Mouse (Mus musculus) thymus, adult 2 months (tissue): Measurements from ENCODE around the gene Pdcd6ip. TPM values are rescaled to one million over a fixed set of nuclear protein-coding genes. Genes with fewer than 3 reads are reported as not detected.

Source experiments
- DNase-seq: peaks from one replicate; pipeline ENCODE4 v3.0.0; 2021
- H3K27ac ChIP-seq: fragments of 200-500 bp; 2 replicates; pipeline ENCODE4 v1.5.1; 2012; ENCODE audit warnings: low read length, control low read depth; ENCODE audit not compliant: control insufficient read depth, insufficient read depth
- H3K27me3 ChIP-seq: fragments of 200-500 bp; 2 replicates; pipeline ENCODE4 v1.6.1; 2012; ENCODE audit warnings: mild to moderate bottlenecking, low read length, moderate library complexity, mixed read lengths; ENCODE audit not compliant: control insufficient read depth, insufficient read depth
- H3K36me3 ChIP-seq: fragments of 200-500 bp; 2 replicates; pipeline ENCODE4 v1.6.1; 2012; ENCODE audit warnings: mild to moderate bottlenecking, low read length, moderate library complexity; ENCODE audit not compliant: control insufficient read depth, insufficient read depth
- H3K4me1 ChIP-seq: fragments of 200-500 bp; replicated peaks from 2 replicates; pipeline ENCODE4 v1.6.1; 2012; ENCODE audit warnings: low read length; ENCODE audit not compliant: control insufficient read depth, insufficient read depth
- H3K4me3 ChIP-seq: fragments of 200-500 bp; 2 replicates; pipeline ENCODE4 v1.5.1; 2012; ENCODE audit warnings: mild to moderate bottlenecking, low read length, control low read depth, moderate library complexity; ENCODE audit not compliant: control insufficient read depth, insufficient read depth
- CTCF ChIP-seq: fragments of 200-500 bp; IDR thresholded peaks from 2 replicates; pipeline ENCODE4 v1.5.1; 2012; ENCODE audit warnings: mild to moderate bottlenecking, control low read depth, low read length, moderate library complexity, borderline replicate concordance; ENCODE audit not compliant: control insufficient read depth, poor library complexity, insufficient read depth; ENCODE audit errors: extremely low read depth
- POLR2A ChIP-seq: fragments of 200-500 bp; IDR thresholded peaks from 2 replicates; pipeline ENCODE4 v1.6.1; 2012; ENCODE audit warnings: mild to moderate bottlenecking, low read length, control low read depth, moderate library complexity; ENCODE audit not compliant: control insufficient read depth, poor library complexity, insufficient read depth; ENCODE audit errors: extremely low read depth
- WGBS: fragments of 180-500 bp; shearing (Covaris S2); methylation state at CpG from one replicate; pipeline ENCODE4 v1.1.7; 2018; 5-methylcytosine and 5-hydroxymethylcytosine counted together
- polyA plus RNA-seq: library from polyadenylated mRNA; depleted of rRNA; stranded (reverse); fragments of >200 nt; gene quantifications from 2 replicates; pipeline ENCODE4 v1.2.3, GENCODE M21; 2012

The Pdcd6ip gene
- polyA plus RNA-seq, 1 experiment, result 164 TPM

DNA sequence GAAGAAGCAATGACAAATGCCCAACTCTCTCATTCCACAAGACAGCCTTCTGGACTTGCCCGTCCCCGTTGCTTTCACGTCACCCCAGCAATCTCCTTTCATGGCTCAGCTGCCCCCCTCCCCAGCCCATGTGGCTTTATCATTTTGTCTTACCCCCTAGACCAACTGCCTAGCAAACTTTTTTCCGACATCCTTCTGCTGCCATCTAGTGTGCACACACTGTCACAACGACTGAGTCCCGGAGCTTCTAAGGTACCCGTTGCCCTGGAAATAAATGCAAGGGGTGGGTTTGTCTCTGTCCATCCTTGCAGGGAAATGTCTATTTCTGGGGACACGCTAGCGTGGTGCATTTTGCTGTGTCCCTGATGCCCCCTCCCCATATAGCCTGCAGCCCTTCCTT, 78.4 kb downstream of the Pdcd6ip start:
- no peak overlapping the region for H3K4me3 ChIP-seq
- no peaks in the 10 kb centered on the region for H3K27me3 ChIP-seq
- TF ChIP-seq POLR2A, result no peak
- TF ChIP-seq CTCF, result no peak
- WGBS, result 12% methylated on average over 9 of the region's 9 CpGs
- H3K36me3 ChIP-seq, result no peaks in the 10 kb centered on the region
- no peaks in the 10 kb centered on the region for H3K4me1 ChIP-seq
- H3K27ac ChIP-seq, result no peak overlapping the region
- DNase-seq, result peak; percentile 11

- Histone ChIP-seq H3K4me1 (no peaks in the 10 kb centered on the region), H3K27ac (no peak overlapping the region), H3K4me3 (no peak overlapping the region), H3K27me3 (no peaks in the 10 kb centered on the region), H3K36me3 (no peaks in the 10 kb centered on the region)
- 92% methylated on average over 11 of the region's 11 CpGs for WGBS
- DNase-seq, result no peak
- no peak for TF ChIP-seq POLR2A
- no peak for TF ChIP-seq CTCF
Measured at GRCm38 (mm10) chr9:113629191-113629590, 78.9 kb downstream of the Pdcd6ip start.

- DNase-seq, result no peak
- Histone ChIP-seq H3K27ac (no peak overlapping the region), H3K4me1 (no peaks in the 10 kb centered on the region), H3K36me3 (no peaks in the 10 kb centered on the region), H3K4me3 (no peak overlapping the region), H3K27me3 (no peaks in the 10 kb centered on the region)
- TF ChIP-seq CTCF (no peak), POLR2A (no peak)
- WGBS, result 97% methylated on average over 1 of the region's 1 CpGs
Measured at GRCm38 (mm10) chr9:113628780-113629179, 79.3 kb downstream of the Pdcd6ip start.

GRCm38 (mm10) chr9:113626730-113627129, 81.3 kb downstream of the Pdcd6ip start:
- Histone ChIP-seq H3K4me1 (no peaks in the 10 kb centered on the region), H3K27me3 (no peaks in the 10 kb centered on the region), H3K4me3 (no peak overlapping the region), H3K36me3 (no peaks in the 10 kb centered on the region), H3K27ac (no peak overlapping the region)
- no peak for DNase-seq
- WGBS, result 96% methylated on average over 10 of the region's 10 CpGs
- no peak for TF ChIP-seq CTCF
- no peak for TF ChIP-seq POLR2A

DNA sequence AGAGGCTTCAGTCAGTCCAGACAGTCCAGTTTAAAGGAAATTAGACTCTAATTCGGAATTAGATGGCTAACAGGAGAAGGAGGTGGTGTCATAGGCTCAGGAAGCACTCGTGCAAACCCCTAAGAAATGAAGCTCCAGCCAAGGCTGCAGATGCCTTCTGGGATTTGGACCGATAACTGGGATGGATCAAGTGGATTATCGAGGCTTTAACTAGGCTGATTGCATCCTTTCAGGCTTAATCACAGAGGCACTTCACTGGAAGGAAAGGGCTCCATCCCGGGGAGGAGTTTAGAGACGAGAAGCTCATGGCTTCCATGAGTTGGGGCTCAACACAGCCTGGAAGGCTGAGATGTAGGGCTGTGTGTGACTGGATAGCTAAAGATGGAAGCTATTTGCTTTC, 84.0 kb downstream of the Pdcd6ip start:
- Histone ChIP-seq H3K4me1 (no peaks in the 10 kb centered on the region), H3K4me3 (no peak overlapping the region), H3K36me3 (no peaks in the 10 kb centered on the region), H3K27me3 (no peaks in the 10 kb centered on the region), H3K27ac (no peak overlapping the region)
- WGBS, result 88% methylated on average over 6 of the region's 6 CpGs
- TF ChIP-seq POLR2A (no peak), CTCF (no peak)
- DNase-seq, result no peak

GRCm38 (mm10) chr9:113617081-113617480, 91.0 kb downstream of the Pdcd6ip start:
- no peaks in the 10 kb centered on the region for H3K36me3 ChIP-seq
- H3K4me3 ChIP-seq, result no peak overlapping the region
- 84% methylated on average over 6 of the region's 6 CpGs for WGBS
- no peaks in the 10 kb centered on the region for H3K27me3 ChIP-seq
- no peak for DNase-seq
- TF ChIP-seq CTCF, result no peak
- no peak overlapping the region for H3K27ac ChIP-seq
- H3K4me1 ChIP-seq, result no peaks in the 10 kb centered on the region

DNA sequence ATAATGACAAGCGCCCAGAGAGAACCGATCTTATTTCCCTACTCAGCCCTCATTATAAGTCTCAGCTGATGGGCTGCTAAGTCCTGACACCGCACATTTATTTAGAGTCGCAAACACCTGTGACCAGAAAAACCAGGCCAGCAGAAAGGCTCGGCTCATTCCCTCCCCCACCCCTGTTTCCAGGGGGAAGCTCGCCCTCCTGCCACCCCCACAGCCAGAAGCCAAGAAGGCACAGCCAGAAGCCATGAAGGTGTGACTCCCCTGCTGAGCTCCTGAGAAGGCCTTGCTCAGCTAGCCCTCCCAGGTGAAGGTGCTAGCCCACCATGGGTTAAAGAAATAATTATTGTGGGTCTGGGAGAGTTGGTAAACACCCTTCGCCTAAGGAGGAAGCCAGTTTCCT, 97.3 kb downstream of the Pdcd6ip start:
- DNase-seq, result no peak
- Histone ChIP-seq H3K36me3 (no peaks in the 10 kb centered on the region), H3K27ac (no peak overlapping the region), H3K4me1 (no peaks in the 10 kb centered on the region), H3K27me3 (no peaks in the 10 kb centered on the region), H3K4me3 (no peak overlapping the region)
- WGBS, result 70% methylated on average over 7 of the region's 7 CpGs
- TF ChIP-seq CTCF (no peak), POLR2A (no peak)
